Mouse (Mus musculus): ENCODE measurements around the gene Nrtn. TPM values are rescaled to one million over a fixed set of nuclear protein-coding genes. Genes with fewer than 3 reads are reported as not detected.

The Nrtn gene
- polyA plus RNA-seq, 1 experiment from 2014 or later, result 20.5 TPM

DNA sequence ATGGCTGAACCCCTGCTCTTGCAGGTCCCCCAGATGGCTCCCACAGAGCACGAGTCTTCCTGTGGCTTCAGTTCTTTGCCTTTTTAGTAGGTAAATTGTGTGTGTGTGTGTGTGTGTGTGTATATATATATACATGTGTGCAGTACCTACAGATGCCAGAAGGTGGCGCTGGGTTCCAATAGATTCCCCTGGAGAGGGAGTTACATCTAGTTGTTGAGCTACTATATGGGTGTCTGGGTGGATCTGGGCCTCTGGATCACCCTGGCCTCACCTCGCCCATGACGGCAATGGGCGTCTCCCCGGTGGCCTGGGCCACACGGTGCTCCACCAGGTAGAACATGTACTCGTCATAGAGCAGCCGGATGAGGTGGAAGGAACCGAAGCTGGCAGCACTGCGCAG is 20.2 kb upstream of the Nrtn start:
- H3K27me3 ChIP-seq, result no peaks in the 10 kb centered on the region
- H3K9ac ChIP-seq, result no peak overlapping the region
- ATAC-seq (ENCODE audit: insufficient number of reproducible peaks, low FRiP score, low TSS enrichment, low read depth), result no peak
- H3K4me2 ChIP-seq, result no peak overlapping the region
- H3K36me3 ChIP-seq, result peaks cover 15% of the 10 kb centered on the region
- no peaks in the 10 kb centered on the region for H3K9me3 ChIP-seq
- no peak overlapping the region for H3K4me3 ChIP-seq
- WGBS, result 90% methylated on average over 11 of the region's 11 CpGs
- H3K27ac ChIP-seq, result no peak overlapping the region
- H3K4me1 ChIP-seq, result no peaks in the 10 kb centered on the region

DNA sequence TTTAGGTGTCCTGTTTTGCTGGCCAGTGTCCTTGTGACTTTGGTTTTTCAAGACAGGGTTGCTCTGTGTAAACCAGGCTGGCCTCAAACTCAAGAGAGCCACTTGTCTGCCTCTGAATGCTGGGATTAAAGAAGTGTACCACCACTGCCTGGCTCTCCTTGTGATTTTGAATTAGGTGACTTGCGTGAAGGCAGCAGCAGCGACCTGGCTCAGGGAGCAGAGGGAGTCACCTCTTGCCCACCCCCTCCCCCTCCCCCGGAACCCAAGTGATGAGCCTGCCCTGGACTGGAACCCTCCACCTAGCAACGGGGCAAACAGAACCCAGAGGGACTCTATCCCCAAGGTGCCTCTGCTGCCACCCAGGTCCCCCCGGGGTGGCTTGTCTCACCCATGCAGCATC is 12.6 kb upstream of the Nrtn start, which contains the start of gene Prr22:
TSS of gene Prr22 (plus strand) at position 301 of the 400 bp plus-strand sequence.
- Histone ChIP-seq H3K4me2 (no peak within 1 kb of the TSS), H3K36me3 (peaks cover 48% of the 10 kb centered on the region), H3K27ac (no peak within 1 kb of the TSS), H3K4me1 (peaks cover 6% of the 10 kb centered on the region), H3K27me3 (no peaks in the 10 kb centered on the region), H3K9me3 (no peaks in the 10 kb centered on the region), H3K4me3 (no peak within 1 kb of the TSS), H3K9ac (no peak within 1 kb of the TSS)
- ATAC-seq (ENCODE audit: insufficient number of reproducible peaks, low FRiP score, low TSS enrichment, low read depth), result no peak
- 89% methylated on average over 5 of the region's 5 CpGs for WGBS

DNA sequence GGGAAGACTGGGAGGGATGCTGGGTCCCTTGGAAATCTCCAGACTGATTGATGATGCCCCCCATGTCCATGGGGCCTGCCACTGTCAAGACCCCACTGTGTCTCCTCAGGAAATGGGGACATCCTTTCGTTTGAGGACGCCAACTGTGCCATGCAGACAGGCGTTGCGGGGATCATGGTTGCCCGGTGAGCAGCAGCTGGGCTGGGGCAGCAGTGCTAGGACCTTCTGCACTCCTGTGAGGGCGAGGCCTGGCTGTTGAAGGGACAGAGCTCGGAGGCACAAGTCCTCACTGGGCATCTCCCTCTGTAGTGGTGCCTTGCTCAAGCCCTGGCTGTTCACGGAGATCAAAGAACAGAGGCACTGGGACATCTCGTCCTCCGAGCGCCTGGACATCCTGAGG is 11.6 kb upstream of the Nrtn start:
- Histone ChIP-seq H3K9ac (no peak overlapping the region), H3K4me1 (peaks cover 6% of the 10 kb centered on the region), H3K27me3 (no peaks in the 10 kb centered on the region), H3K27ac (no peak overlapping the region), H3K4me3 (no peak overlapping the region), H3K4me2 (no peak overlapping the region), H3K9me3 (no peaks in the 10 kb centered on the region), H3K36me3 (peaks cover 48% of the 10 kb centered on the region)
- 90% methylated on average over 11 of the region's 11 CpGs for WGBS
- ATAC-seq (ENCODE audit: insufficient number of reproducible peaks, low FRiP score, low TSS enrichment, low read depth), result no peak

DNA sequence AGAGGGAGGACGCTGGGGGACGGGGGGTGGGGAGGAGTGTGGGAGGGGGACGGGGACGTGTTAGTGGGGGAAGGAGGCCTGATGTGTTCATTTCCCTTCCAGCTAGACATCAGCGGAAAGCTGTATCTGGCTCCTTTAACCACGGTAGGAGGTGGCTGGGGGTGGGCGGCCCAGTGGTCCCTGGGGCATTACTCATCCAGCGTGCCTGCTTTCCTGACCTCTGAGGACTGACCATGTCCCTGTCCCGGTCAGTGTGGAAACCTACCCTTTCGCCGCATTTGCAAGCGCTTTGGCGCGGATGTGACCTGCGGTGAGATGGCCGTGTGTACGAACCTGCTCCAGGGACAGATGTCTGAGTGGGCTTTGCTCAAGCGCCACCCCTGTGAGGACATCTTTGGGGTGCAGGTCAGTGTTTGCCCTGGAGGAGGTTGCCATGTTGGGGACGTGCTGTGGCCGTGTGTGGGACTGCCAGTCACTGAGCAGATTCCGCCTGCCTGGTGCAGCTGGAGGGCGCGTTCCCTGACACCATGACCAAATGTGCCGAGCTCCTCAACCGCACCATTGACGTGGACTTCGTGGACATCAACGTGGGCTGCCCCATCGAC is 10.3 kb upstream of the Nrtn start:
- Histone ChIP-seq H3K9ac (no peak overlapping the region), H3K4me3 (no peak overlapping the region), H3K36me3 (peaks cover 48% of the 10 kb centered on the region), H3K27ac (no peak overlapping the region), H3K4me2 (no peak overlapping the region), H3K9me3 (no peaks in the 10 kb centered on the region), H3K27me3 (no peaks in the 10 kb centered on the region), H3K4me1 (peaks cover 15% of the 10 kb centered on the region)
- 93% methylated on average over 29 of the region's 29 CpGs for WGBS
- no peak for ATAC-seq (ENCODE audit: insufficient number of reproducible peaks, low FRiP score, low TSS enrichment, low read depth)

DNA sequence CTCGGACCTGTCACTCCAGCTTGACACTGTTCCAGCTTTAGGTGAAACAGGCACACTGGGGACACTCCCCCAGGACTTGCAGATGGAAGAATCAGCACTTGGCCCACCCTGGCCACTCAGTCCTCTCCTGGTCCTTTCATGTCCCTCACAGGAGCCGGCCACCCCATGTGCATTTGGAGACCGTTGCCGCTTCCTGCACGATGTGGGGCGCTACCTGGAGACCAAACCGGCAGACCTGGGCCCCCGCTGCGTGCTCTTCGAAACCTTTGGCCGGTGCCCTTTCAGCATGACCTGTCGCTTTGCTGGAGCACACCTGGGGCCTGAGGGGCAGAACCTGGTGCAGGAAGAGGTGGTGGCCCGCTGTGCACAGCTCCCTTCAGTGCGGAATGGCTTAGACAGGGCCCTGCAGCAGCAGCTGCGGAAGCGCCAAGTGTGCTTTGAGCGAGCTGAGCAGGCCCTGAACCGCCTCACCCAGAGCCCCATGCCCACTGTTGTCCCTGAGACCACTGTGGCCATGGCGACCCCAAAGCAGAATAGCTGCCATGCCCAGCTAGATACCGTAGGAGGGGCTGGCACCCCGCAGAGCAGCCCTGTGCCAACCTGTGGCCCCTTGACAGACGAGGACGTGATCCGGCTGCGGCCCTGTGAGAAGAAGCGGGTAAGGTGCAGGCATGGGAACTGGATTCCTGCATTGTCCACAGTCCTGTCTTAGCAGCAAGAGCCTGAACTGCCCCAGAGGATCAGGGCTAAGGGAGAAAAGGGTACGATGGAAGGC is 9.5 kb upstream of the Nrtn start:
- Histone ChIP-seq H3K9ac (no peak overlapping the region), H3K4me3 (no peak overlapping the region), H3K27me3 (no peaks in the 10 kb centered on the region), H3K9me3 (no peaks in the 10 kb centered on the region), H3K4me1 (peaks cover 22% of the 10 kb centered on the region), H3K36me3 (peaks cover 48% of the 10 kb centered on the region), H3K4me2 (no peak overlapping the region), H3K27ac (no peak overlapping the region)
- no peak for ATAC-seq (ENCODE audit: insufficient number of reproducible peaks, low FRiP score, low TSS enrichment, low read depth)
- WGBS, result 91% methylated on average over 27 of the region's 27 CpGs

DNA sequence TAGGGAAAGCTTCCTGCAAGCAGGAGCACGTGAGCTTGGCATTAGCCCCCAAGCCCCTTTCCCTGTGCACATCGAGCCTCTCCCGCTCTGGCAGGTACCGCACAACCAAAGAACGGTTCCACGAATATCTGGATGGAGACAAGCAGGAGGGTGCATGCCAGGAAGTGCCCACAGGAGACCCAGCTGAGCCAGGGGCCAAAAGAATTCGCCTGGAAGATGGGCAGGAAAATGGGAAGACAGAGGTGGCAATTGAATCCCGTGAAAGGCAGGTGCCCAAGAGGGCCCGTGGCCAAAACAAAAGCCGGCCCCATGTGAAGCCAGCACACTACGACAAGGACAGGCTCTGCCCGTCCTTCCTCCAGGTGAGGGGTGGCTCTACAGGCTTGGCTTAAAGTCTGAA is 8.1 kb upstream of the Nrtn start:
- WGBS, result 54% methylated on average over 12 of the region's 12 CpGs
- Histone ChIP-seq H3K27me3 (no peaks in the 10 kb centered on the region), H3K36me3 (peaks cover 41% of the 10 kb centered on the region), H3K9ac (peak overlapping the region; percentile 70), H3K4me1 (peaks cover 31% of the 10 kb centered on the region), H3K4me3 (peak overlapping the region; percentile 82), H3K27ac (peak overlapping the region; percentile 97), H3K4me2 (peak overlapping the region; percentile 79), H3K9me3 (no peaks in the 10 kb centered on the region)
- no peak for ATAC-seq (ENCODE audit: insufficient number of reproducible peaks, low FRiP score, low TSS enrichment, low read depth)

DNA sequence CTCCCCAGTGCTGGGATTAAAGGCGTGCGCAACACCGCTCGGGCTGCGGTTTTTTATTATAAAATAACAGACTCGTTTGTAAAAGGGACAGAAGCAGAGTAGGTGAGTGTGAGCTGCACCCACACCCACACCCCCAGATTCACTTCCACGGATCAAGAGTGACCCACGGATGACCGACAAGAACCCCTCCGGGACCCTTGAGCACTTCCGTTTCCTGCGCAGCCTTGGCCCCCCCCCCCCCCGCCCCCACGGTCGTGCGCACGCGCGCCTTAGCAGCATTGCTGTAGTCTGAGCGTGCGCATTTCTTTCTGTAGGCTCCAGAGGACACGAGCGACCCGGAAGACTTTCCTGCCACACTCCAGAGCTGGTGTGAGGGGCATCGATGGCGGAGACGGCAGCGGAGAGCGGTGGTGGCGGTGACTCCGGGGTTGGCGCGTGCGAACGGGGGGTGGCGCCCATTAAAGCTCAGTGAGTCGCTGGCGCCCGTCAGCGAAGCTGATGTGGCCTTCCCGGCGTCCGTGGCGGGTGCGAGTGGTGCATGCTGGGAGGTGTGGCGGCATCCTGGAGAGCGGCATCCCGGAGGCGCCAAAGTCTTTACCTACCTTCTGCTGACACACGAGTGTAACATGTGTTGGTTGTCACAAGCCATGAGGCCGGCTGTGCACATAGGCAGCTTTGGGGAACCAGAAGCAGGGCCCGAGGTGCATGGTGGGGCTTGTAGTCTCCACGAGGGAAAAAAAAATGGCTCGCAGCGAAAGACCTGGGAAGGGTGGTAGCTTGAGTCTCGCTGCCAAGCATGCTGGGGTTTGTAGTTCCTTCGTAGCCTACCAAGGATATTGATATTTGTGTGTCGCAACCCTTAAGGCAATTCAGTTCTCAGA is 7.4 kb upstream of the Nrtn start, which contains the start of gene Dus3l:
TSS of gene Dus3l (plus strand) at position 284 of the 881 bp plus-strand sequence.
- Histone ChIP-seq H3K9me3 (no peaks in the 10 kb centered on the region), H3K36me3 (peaks cover 34% of the 10 kb centered on the region), H3K4me2 (peak within 1 kb of the TSS; percentile 79), H3K4me1 (peaks cover 31% of the 10 kb centered on the region), H3K4me3 (peak within 1 kb of the TSS; percentile 82), H3K27me3 (no peaks in the 10 kb centered on the region), H3K27ac (peak within 1 kb of the TSS; percentile 97), H3K9ac (peak within 1 kb of the TSS; percentile 70)
- under 1% methylated on average over 56 of the region's 58 CpGs for WGBS
- peak; percentile 75 for ATAC-seq (ENCODE audit: insufficient number of reproducible peaks, low FRiP score, low TSS enrichment, low read depth)

DNA sequence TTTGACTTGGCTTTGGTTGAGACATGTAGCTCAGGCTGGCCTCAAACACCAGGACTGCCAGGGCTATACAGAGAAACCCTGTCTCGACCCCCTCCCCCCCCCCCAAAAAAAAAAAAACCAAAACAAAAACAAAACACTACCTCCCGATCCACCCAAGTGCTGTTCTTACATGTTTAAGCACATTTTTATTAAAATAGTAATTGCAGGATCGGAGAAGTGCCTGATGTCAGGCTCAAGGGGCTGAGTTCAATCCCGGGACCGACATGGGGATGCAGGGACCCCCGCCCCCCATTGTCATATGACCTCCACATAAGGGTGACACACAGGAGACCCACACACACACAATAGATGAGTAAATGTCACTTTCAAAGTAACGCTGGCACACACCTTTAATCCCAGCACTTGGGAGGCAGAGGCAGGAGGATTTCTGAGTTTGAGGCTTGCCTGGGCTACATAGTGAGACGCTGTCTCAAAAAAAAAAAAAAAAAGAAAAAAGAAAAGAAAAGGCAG is 6.5 kb upstream of the Nrtn start:
- 75% methylated on average over 8 of the region's 8 CpGs for WGBS
- peak overlapping the region; percentile 97 for H3K27ac ChIP-seq

DNA sequence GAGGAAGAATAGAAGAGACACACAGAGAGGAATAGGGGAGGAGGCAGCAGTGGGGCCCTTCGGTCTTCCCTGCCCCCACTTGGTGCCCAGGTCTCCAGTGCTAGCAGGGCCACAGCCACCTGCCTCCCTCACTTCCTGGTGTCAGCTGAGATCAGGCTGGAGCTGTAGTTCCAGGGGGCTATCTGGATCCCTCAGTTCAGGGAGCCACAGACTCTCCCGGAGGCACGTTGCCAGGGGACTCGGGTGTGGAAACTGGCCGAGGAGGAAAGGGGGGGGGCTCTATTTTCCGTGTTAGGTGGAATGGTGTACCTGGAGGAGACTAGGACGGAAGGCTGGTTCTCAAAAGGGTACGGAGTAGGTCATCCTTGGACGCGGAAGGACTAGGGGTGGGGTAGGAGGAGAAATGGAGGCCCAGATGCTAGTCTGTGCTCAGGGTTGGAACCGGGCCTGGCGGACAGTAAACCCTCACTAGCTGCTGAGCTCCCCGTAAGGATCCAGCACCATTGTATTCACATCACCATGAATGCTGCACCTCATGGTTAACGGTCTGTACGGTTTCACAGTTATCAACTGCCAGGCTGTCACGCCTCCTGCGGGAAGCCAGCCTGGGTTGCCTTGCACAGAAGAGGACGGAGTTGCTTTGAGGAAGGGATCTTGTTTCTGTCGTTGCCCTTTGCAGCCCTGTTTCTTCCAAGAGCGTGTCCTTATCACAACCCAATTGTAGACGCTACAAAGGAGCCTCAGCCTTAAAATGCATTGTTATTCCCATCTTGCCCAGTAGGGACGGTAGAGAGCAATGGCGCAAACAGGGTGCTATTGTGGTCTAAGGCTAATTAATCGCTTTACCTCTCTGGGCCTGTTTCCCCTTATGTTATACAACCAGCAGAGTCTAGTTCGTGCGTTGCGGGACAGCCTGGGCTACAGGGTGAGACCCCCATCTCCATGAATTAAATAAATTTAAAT is 5.7 kb upstream of the Nrtn start:
- WGBS, result 52% methylated on average over 27 of the region's 27 CpGs

More for the DNA sequence above, 6.5 kb upstream of the Nrtn start:
- H3K4me1 ChIP-seq, result peaks cover 31% of the 10 kb centered on the region
- H3K27me3 ChIP-seq, result no peaks in the 10 kb centered on the region
- peak overlapping the region; percentile 79 for H3K4me2 ChIP-seq
- H3K9ac ChIP-seq, result no peak overlapping the region
- peaks cover 24% of the 10 kb centered on the region for H3K36me3 ChIP-seq
- H3K4me3 ChIP-seq, result peak overlapping the region; percentile 82
- H3K9me3 ChIP-seq, result no peaks in the 10 kb centered on the region
- no peak for ATAC-seq (ENCODE audit: insufficient number of reproducible peaks, low FRiP score, low TSS enrichment, low read depth)

DNA sequence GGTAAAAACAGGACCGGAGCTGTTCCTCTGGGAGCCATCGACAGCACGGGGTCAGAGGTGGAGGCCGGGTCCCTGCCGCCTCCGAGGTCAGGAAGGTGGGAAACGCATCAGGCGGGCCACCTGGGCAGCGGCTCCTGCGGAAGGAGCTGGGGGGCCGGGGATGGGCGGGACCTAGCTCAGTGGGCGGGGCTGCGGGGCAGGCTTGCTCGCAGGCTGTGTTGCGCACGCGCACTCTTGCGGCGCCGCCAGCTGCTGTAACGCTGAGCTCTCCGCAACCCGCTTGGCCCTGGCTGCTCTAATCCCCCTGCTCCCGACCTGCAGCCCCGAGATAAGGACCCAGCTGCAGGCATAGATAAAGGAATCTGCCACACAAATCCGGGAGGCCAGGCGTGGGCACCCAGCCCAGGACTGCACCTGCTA is 4.7 kb upstream of the Nrtn start:
- H3K36me3 ChIP-seq, result peaks cover 7% of the 10 kb centered on the region
- H3K27ac ChIP-seq, result peak overlapping the region; percentile 82
- peak overlapping the region; percentile 88 for H3K4me2 ChIP-seq
- no peaks in the 10 kb centered on the region for H3K9me3 ChIP-seq
- peaks cover 5% of the 10 kb centered on the region for H3K27me3 ChIP-seq
- H3K4me3 ChIP-seq, result peak overlapping the region; percentile 51
- H3K4me1 ChIP-seq, result peaks cover 47% of the 10 kb centered on the region
- H3K9ac ChIP-seq, result peak overlapping the region; percentile 47
- 0% methylated on average over 28 of the region's 28 CpGs for WGBS
- 0 out of 2 replicates have a peak, but pooled peaks have one; percentile 12 for ATAC-seq (ENCODE audit: insufficient number of reproducible peaks, low FRiP score, low TSS enrichment, low read depth)

More for the DNA sequence above, 5.7 kb upstream of the Nrtn start:
- Histone ChIP-seq H3K36me3 (peaks cover 17% of the 10 kb centered on the region), H3K27ac (peak overlapping the region; percentile 82; the same call in 1 of the 2 replicates), H3K4me2 (0 out of 2 replicates have a peak overlapping the region, but pooled peaks have one; percentile 88), H3K4me1 (peaks cover 37% of the 10 kb centered on the region), H3K9me3 (no peaks in the 10 kb centered on the region), H3K4me3 (0 out of 2 replicates have a peak overlapping the region, but pooled peaks have one; percentile 51), H3K9ac (no peak overlapping the region), H3K27me3 (no peaks in the 10 kb centered on the region)
- ATAC-seq (ENCODE audit: insufficient number of reproducible peaks, low FRiP score, low TSS enrichment, low read depth), result no peak

Measured in limb, embryonic 15.5 days (tissue).